Comparison of ENCODE assay signal across 21 mouse cellular contexts in the genomic region with DNA sequence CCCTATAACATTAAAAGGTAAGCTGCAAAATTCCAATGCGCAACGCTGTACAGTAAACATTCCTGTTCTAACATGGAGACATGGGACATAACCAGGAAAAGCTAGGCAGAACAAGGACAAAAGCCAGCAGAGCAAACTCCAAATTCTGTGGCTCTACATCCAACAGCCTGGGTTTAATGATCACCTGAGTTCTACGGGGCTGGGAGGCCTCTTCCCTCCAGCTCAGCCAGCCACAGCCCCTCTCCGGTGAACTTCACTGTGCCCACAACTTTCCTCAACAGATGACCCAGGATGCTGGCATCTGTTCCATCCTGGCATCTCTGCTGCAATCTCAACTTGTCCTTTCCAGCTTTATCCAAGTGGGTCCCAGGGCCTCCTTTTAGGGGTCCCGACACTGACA.
"Had no signal": no experiment of that assay in that cellular context is flagged by ENCODE, and none has a peak within 500 bp of the region (broad histone marks: within the 10 kb centered on the region; RNA-seq: fewer than 3 reads in every experiment).

No protein-coding gene starts in this region.

- H3K4me3 ChIP-seq: gastrocnemius, adult 2 months; heart, embryonic 10.5 days; heart, embryonic 12.5 days; hindbrain, embryonic 10.5 days; hindbrain, embryonic 12.5 days; intestine, embryonic 15.5 days; limb, embryonic 13.5 days; limb, embryonic 15.5 days; liver, embryonic 12.5 days had no signal

- H3K9me3 ChIP-seq: heart, embryonic 10.5 days; heart, embryonic 12.5 days; hindbrain, embryonic 10.5 days; hindbrain, embryonic 12.5 days; intestine, embryonic 15.5 days; limb, embryonic 13.5 days; limb, embryonic 15.5 days; liver, embryonic 12.5 days had no signal

- H3K27me3 ChIP-seq: heart, embryonic 12.5 days; hindbrain, embryonic 12.5 days; intestine, embryonic 15.5 days; limb, embryonic 13.5 days; limb, embryonic 15.5 days had no signal

- H3K9ac ChIP-seq: heart, embryonic 12.5 days; hindbrain, embryonic 12.5 days; hindbrain, embryonic 14.5 days; intestine, embryonic 15.5 days; limb, embryonic 13.5 days; limb, embryonic 15.5 days; liver, embryonic 12.5 days; liver, embryonic 14.5 days had no signal

- H3K4me1 ChIP-seq: heart, embryonic 10.5 days; heart, embryonic 12.5 days; hindbrain, embryonic 12.5 days; intestine, embryonic 15.5 days; limb, embryonic 13.5 days; limb, embryonic 15.5 days; liver, embryonic 12.5 days had no signal

- ATAC-seq: forebrain, embryonic 16.5 days; inflammation-experienced regulatory T-cells, adult 6 months; intestine, embryonic 15.5 days; intestine, postnatal 0 days; liver, embryonic 12.5 days had no signal

- H3K4me2 ChIP-seq: heart, embryonic 12.5 days; hindbrain, embryonic 12.5 days; hindbrain, embryonic 14.5 days; intestine, embryonic 15.5 days; limb, embryonic 13.5 days; limb, embryonic 15.5 days; liver, embryonic 12.5 days had no signal

- DNase-seq: gastrocnemius, adult 2 months; gastrocnemius, postnatal 10 days; gastrocnemius, postnatal 25 days; heart, adult 18-20 months; heart, postnatal 10 days; heart, postnatal 4 days; layer of hippocampus, adult 9-11 months; layer of hippocampus, postnatal 36 days had no signal

- H3K27ac ChIP-seq: gastrocnemius, adult 2 months; heart, embryonic 10.5 days; hindbrain, embryonic 10.5 days; hindbrain, embryonic 12.5 days; hindbrain, embryonic 14.5 days; intestine, embryonic 15.5 days; limb, embryonic 13.5 days; limb, embryonic 15.5 days; liver, embryonic 12.5 days; liver, embryonic 14.5 days had no signal

- H3K36me3 ChIP-seq: heart, embryonic 10.5 days; heart, embryonic 12.5 days; hindbrain, embryonic 10.5 days; hindbrain, embryonic 12.5 days; intestine, embryonic 15.5 days; limb, embryonic 13.5 days; limb, embryonic 15.5 days; liver, embryonic 12.5 days had no signal
